Mouse (Mus musculus): ENCODE measurements around the gene Fam118a.

DNA sequence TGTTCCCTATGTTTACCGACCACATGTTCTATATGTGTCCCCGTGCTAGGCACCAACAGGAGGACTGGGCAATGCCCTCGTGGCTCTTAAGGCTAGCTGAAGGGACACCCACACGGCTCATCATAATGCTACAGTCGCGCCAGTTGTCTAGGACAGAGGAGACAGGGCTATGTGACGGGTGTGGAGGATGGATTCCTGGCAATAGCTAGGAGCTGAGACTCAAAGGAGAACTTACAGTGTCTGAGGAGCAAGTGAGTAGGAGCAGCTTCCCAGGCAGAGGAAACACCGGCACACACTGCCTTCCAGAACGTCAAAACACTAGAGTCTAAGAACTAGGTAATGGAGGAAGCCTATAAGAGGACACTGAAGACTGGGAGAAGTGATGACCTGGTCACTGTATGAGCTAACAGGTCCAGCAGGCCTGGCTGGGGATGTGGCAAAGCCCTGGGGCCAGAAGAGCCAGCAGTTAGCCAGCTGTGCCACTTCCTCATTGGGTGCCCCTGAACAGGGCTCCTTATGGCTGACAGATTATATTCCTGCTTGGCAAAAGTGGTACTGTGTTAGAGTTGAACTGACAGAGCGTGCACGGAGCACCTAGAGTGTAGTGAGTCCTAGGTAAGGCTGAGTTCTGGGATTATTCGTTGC, 43.1 kb upstream of the Fam118a start:
- TF ChIP-seq POLR2A (IDR thresholded peaks at IDR 0.05; ENCODE audit: control insufficient read depth in 1 of 2, insufficient read depth in 1 of 2, low read depth in 1 of 2, low read length in 2 of 2, poor library complexity in 1 of 2) (no peak), UBTF (IDR thresholded peaks at IDR 0.05; ENCODE audit: borderline replicate concordance, insufficient read depth, low read depth, low read length) (no peak), MAFK (IDR thresholded peaks at IDR 0.05; ENCODE audit: borderline replicate concordance, low read depth, low read length) (no peak), CTCF (IDR thresholded peaks at IDR 0.05 in 2 of 3, conservative IDR thresholded peaks at IDR 0.05 in 1 of 3; ENCODE audit: control insufficient read depth in 1 of 3, insufficient read depth in 1 of 3, low read depth in 2 of 3, low read length in 3 of 3, poor library complexity in 1 of 3, severe bottlenecking in 1 of 3) (no peak), JUND (IDR thresholded peaks at IDR 0.05; ENCODE audit: low read depth, low read length) (no peak)

Data from MEL (cell line).